Mouse (Mus musculus) left cerebral cortex, adult 9 months (tissue): ENCODE results near the gene Mta2.

Source experiments
- DNase-seq, 2 experiments: peaks; one replicate each; pipeline ENCODE4 v3.0.0; 2022; ENCODE audit warnings: low spot score in 2 of 2

Mta2 gene

GRCm38 (mm10) chr19:8991871-8992735 is 50.4 kb downstream of the Mta2 start:
- no peak for DNase-seq

GRCm38 (mm10) chr19:8992769-8993624 is 51.3 kb downstream of the Mta2 start:
- DNase-seq: peak in 1 of 2 experiments; percentile 80

- DNase-seq: no peak
Observed at GRCm38 (mm10) chr19:8993625-8993912, 51.9 kb downstream of the Mta2 start.

GRCm38 (mm10) chr19:8994813-8995607 is 53.3 kb downstream of the Mta2 start:
- DNase-seq: no peak

- DNase-seq: no peak
Observed at GRCm38 (mm10) chr19:8996601-8997000, 54.9 kb downstream of the Mta2 start.

GRCm38 (mm10) chr19:8997546-8997945 is 55.9 kb downstream of the Mta2 start:
- DNase-seq: peak; percentile 63 to 80

- no peak for DNase-seq
Observed at GRCm38 (mm10) chr19:8998546-8998945, 56.9 kb downstream of the Mta2 start.

GRCm38 (mm10) chr19:8999223-8999622 is 57.5 kb downstream of the Mta2 start:
- DNase-seq: no peak
